Mouse (Mus musculus): ENCODE results near the gene Pitx1. TPM values are rescaled to one million over a fixed set of nuclear protein-coding genes. Genes with fewer than 3 reads are reported as not detected.

Gene Pitx1
- total RNA-seq (2021) = not detected

DNA sequence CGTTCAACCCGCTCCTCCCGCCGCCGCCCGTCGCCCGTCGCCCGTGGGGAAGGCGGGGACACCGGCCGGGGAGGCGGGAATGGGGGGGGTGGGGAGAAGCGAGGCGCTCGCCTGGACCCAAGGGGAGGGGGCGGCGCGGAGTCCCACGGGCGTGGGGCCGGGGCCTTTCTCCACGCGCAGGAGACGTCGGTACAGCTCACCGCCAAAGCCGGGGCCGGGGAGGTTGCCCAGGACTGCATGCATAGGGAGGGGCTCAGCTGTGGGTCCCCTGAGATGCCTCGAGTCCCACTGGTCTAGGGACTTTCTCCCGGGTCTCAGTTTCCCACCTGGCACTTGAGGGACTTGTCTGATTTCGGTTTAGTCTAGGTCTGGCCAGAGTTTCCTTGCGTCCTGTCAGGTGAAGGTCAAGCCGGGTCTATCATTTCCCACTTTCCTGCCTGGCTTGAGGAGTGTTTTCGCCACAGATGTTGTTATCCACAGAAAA is at the start of gene Pitx1:
Pitx1 (minus strand) TSS at position 51 of the 484 bp plus-strand sequence.
- no peak for DNase-seq (ENCODE audit: low spot score in 2 of 2)
- intact Hi-C loops (cut with DNase I) = no loop called here

DNA sequence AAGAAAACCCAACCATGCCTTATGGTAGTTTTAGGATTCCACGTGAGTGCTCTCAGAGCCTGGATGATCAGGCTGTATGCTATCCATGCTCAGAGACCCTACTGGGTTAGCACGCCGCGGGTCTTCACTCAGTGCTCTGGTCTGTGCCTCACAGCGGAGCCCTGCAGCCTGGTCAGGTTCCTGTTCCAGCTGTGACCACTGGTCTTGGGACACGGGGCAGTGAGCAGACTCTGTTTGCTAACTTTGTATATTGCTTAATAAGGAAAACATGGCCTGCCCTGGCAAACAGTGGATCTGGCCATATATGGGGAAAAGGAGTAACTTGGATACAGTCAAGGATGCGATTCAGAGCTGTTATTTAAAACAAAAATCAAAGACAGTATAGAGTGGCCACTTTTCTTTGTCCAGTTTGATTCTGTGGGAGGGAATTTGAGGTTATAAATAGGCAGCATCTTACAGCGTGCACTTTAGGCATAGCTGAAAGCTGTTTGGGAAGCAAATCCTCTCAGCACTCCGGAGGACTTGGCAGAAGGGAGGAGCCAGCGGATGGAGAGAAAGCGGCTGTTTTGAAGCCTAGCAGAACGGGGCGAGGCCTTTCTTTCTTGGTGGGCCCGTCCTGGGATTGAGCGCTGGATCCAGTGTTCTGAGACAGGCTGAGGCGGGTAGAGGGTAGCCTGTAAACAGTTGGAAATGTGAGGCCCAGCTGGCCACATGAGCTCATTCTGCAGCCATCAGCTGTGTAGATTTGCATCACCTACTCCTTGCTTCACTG is 45.6 kb upstream of the Pitx1 start:
- intact Hi-C loops (cut with DNase I) = no loop called here
- DNase-seq (ENCODE audit: low spot score in 2 of 2) = no peak

DNA sequence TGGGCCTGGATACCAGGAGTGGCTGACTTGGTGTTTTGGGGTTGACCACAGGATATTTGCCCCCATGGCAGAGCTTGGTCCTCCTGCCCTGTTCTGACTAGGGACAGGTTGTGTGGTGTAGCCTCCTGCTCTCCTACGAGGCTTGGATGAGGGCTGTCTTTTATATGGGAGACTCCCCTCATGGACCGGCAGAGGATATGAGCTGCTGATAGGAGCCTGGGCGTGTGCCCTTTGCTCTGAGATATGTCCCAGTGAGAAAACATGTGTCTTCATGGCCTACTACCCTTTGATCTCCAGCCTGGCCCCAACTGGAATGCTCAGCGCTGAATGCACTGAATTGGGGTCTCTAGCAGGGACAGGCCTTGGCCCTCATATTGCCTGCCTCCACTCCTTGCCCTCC is 42.4 kb upstream of the Pitx1 start:
- intact Hi-C loops (cut with DNase I) = no loop called here

DNA sequence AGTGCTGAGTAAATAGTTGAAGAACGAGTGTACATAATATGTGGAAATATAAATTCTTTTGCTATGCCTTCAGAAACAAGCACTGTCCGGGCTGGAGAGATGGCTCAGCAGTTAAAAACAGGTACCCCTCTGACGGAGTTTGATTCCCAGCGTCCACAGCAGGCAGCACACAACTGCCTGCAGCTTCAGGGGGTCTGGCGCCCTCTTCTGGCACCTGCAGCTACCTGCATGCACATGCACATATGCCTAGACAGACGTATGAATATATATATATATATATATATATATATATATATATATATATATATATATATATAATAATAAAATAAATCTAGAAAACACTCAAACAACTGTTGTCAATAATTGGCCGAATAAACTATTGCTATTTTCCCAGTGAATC is 35.4 kb upstream of the Pitx1 start:
- intact Hi-C loops (cut with DNase I) = no loop called here
- DNase-seq (ENCODE audit: low spot score in 2 of 2) = no peak

More for the DNA sequence above, 42.4 kb upstream of the Pitx1 start:
- no peak for DNase-seq (ENCODE audit: low spot score in 2 of 2)

DNA sequence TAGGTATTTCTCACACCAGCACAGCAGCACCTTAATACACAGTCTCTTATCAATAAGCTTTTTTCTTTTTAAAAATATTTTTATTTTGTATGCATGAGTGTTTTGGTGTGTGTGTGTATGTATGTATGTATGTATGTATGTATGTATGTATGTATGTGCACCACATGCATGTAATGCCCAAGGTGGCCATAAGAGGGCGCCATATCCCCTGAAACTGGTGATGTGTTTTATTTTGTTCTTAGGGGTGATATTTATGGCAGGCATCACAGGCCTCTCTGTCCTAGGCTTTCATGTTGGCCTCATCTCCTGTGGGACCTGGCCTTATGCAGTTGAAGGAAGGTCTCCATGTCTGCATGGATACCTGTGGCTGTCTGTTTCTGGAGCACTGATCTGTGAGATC is 34.0 kb upstream of the Pitx1 start:
- no peak for DNase-seq (ENCODE audit: low spot score in 2 of 2)
- intact Hi-C loops (cut with DNase I) = no loop called here

DNA sequence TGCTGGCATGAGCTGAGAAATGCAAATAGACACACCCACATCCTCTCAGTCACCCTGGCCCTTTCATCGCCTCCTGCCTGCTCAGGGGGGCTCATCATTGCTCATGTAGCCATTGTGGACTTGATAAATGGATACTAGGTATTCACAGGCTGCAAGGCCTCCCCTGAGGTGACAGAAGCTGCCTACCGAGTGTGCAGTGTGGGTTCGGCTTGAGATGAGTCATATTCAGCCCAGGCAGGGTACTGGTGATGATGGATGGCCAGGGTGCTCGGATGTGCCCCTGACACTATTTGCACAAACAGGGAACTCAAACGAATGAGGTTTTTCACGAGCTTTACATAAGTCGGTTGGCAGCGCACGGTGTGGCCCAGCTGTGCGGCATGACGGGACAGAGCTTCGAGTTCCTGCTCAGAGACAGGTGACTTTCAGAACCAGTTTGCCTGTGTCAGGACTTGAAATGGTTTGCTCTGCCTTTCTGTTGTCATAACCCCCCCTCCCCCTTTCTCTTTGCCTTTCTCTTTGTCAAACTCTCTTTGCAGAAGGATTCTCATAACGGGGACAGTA is 31.6 kb upstream of the Pitx1 start:
- intact Hi-C loops (cut with DNase I) = no loop called here
- DNase-seq (ENCODE audit: low spot score in 2 of 2) = no peak

DNA sequence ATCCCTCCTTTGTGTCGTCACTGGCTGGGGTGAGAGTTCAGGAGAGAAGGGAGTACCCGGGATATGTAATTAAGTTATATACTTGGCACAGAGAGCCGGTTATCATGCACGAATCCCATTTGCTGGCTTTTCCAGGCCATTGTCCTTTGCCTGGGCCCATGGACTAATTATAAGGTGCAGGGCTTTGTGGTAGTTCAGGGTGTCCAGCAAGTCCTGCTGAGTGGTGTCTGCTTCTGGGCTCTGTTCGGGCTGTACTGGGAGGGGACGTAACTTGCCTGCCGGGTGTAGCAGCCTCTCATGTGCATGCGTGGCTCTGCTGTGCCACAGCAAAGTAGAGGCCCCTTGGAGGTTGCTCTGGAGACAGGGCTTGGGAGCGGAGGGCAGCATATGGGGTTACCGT is 24.5 kb upstream of the Pitx1 start:
- DNase-seq (ENCODE audit: low spot score in 2 of 2) = no peak
- intact Hi-C loops (cut with DNase I) = no loop called here

DNA sequence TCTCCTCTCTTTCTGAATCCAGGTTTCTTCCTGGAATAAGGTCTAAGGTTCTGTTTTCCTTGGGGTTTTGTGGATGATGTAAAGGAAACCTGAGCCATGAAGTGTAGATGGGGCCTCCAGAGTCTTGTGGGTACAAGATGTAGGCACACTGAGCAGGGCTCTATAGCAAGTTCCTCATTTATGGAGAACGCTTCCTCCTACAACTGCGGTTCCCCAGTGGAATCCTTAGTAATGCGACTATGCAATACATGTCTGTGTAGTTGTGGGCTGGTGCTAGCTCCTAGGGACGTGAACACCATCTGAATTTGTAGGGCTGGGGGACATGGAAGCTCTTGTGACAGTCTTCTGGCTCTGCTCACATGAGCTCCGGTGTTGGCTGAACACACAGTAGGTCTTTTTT is 22.5 kb upstream of the Pitx1 start:
- DNase-seq (ENCODE audit: low spot score in 2 of 2) = no peak
- intact Hi-C loops (cut with DNase I) = no loop called here

DNA sequence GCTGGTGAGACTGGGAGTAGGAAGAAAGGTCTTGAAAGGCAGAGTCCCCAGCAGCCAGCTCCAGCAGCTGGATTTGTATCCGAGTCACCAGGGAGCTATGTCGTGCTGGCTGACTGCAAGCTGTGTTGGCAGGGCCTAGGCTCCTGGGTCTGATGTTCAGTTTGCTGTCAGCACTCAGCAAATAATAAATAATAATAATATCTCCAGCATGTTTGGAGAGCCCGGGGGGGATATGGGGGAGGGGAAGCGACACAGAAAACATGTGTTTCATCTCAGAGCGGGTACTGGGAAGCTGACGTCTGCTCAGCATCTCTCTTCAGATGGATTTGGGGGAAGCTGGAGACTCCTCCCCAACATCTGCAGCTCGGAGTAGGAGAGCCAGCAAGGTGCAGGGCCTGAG is 19.8 kb upstream of the Pitx1 start:
- intact Hi-C loops (cut with DNase I) = no loop called here
- DNase-seq (ENCODE audit: low spot score in 2 of 2) = no peak

DNA sequence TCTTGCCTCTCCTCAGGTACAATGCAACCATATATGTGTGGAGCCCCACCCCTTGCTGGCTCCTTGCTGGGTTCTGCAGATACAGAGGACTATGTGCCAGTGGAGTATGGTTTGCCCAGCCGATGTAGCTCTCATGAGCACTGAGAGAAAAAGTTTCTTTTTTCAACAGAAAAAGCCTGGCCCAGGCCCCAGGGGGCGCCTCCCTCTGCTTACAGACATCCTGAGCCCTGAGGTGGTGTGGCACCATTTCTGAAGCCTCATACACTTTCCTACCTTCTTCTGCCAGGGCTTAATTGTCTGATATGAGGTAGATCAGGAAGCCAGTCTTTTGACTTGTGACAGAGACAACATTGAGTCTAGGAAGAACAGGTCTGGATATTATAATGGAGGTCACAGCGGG is 16.2 kb upstream of the Pitx1 start:
- no peak for DNase-seq (ENCODE audit: low spot score in 2 of 2)
- intact Hi-C loops (cut with DNase I) = no loop called here

DNA sequence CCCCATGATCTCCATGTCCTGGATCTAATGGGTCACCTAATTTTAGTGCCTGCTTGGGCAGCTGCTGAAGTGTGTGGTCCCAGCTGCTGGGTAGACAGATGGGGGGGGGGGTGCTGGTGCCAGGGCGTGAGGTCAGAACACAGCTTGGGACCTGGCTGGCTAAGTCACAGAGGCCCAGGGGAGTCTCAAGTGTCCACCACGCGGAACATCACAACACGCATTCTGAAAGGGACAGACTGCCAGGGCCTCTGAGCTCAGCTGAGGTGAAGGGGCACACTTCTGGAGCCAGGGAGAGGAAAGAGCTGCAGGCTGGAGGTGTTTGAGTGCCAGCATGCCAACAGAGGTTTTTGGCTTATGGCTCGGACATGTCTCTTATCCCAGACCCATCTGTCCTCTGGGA is 14.7 kb upstream of the Pitx1 start:
- no peak for DNase-seq (ENCODE audit: low spot score in 2 of 2)
- intact Hi-C loops (cut with DNase I) = no loop called here

DNA sequence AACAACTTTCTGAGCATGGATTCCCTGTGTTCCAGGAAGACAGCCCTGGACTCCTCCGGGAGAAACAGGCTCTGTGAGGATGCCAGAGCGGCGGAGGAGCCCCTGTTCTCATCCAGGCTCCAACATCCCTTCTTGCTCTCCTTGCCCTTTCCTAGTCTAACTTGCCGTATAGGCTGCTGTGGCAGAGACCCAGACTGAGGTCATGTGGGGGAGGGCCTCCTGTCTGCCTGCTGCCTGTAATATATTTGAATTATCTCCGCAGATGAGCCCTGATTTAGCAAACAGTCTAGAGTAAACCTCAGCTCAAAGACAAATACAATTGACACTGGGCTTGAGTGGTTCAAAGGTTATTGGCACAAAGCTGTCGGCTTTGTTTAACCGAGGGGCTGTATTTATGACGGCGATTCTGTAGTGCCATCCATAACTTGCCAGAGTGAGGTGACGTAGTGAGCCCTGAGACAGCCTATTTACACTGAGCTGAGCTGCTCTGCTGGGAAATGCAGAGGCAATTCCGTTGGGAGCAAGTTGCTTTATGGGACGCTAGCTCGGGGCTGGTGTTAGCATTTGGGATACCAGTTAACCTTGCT is 12.7 kb upstream of the Pitx1 start:
- no peak for DNase-seq (ENCODE audit: low spot score in 2 of 2)
- intact Hi-C loops (cut with DNase I) = no loop called here

DNA sequence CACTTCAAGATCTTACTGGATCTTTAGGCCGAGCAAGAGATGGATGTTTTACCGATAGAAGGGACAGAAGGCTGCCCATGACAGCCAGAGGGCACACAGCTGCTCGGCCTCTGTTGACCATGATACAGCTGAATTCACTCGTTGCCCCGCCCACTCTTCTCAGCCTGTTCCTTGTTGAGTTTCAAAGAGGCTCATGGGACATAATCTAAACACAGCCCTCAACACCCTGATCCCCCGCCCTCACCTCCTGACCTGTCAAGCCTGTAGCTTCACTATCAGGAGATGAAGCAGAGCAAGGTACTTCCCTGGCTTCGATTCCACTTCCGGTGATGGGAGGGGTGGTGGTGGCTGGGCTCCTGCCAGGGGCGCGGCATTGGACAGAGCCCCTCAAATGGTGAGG is 11.8 kb upstream of the Pitx1 start:
- no peak for DNase-seq (ENCODE audit: low spot score in 2 of 2)
- intact Hi-C loops (cut with DNase I) = no loop called here

DNA sequence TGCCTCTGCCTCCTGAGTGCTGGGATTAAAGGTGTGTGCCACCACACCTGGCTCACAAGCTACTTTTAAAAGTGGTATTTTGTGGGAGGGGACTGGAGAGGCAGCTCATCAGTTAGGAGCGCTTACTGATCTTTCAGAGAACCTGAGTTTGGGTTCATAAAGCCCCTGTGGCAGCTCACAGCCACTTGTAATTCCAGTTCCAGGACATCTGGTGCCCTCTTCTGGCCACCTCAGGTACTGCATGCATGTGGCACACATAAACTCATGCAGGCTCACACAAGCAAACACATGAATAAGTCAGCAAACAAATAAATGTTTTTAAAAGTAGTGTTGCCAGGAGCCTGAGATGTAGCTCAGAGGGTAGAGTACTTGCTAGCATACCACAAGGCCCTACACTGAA is 7.7 kb upstream of the Pitx1 start:
- no peak for DNase-seq (ENCODE audit: low spot score in 2 of 2)
- intact Hi-C loops (cut with DNase I) = no loop called here

DNA sequence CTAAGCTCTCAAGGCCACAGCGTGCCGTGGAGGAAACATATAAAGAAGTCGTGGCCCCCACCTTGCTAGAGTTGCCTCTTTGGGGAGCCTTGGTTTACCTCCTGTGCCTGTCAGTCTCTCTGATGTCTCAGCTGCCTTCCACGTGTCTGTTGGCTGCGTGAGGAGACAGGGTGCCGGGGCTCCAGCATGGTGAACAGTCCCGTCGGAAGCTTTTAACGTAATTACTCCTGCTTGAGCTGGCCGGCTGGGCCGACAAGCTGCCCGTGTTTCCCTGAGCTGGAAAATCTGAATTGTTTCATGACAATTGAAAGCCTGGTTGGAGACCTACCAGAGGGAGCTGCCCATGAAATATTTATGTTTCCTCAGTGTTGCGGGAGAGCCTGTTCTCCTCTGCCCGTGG is 4.2 kb upstream of the Pitx1 start:
- intact Hi-C loops (cut with DNase I) = no loop called here
- no peak for DNase-seq (ENCODE audit: low spot score in 2 of 2)

DNA sequence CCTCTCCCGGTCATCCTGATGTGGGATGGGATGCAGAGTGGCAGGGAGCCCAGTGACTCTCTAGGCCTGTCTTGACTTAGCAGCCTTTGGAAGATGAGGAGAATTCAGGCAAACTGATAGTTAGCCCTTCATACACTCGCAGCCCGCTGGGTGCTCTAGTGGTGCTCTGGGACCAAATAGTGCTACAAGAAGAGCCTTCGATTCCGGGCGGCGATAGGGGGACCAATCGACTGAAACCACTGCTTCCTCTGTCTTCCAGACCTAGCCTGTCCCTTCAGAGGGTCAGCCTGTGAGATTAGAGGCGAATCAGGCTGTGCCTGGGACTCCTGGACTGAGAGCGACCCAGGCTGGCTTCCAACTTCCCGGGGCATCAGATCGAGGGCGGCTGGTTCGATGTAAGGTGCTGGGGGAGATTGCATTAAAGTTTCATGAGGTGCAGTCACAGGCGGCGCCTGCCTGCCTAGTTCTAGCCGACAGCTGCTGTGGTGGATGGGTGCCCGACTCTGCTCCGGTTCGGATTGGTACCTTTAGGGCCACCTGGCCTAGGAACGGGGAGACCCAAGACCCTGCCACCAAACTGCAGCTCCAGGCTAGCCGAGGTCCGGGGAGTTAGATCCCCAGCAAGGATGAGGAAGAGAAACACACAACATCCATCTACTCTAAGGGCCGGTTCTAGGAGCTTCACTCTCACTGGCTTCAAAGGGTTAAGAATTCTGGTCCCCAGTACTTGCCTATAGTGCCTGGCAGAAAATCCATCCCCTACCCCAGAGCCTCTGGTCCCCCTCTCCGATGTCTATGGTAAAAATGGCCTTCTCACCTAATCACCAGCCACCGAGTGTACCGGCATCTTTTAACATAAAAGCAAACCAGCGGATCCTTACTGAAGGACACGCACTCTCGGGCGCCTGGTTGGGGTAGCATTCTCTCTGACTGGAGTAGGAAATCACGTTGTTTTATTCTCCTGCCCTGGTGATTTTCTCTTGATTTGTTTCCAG is 1.1 kb upstream of the Pitx1 start:
- intact Hi-C loops (cut with DNase I) = no loop called here
- DNase-seq (ENCODE audit: low spot score in 2 of 2) = no peak

DNA sequence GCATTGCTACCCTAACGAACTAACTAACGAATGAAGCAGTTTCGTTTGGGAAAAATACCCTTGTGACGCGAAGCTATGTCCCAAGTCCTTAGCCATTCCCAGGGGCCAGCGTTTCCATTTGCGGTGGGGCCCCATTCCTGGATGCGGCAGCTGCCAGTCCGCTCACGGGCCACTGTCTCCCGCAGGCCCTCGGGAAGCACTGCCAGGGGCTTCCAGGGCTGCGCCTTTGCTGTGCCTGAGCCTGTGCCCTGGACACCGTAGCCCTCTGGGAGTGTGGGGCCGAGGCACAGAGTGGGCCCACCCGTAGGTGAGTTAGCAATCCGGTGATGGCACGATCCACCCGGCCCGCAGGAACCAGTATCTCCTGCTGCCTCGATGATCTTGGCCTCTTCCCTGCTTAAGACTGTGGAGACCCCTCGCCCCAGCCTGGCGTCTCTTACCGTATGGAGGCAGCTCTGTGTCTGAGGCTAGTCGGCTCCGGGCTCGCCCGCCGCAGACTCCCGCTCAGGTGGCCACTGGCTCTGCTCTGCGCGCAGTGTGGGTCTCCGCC is 369 bp downstream of the Pitx1 start:
- intact Hi-C loops (cut with DNase I) = no loop called here
- DNase-seq (ENCODE audit: low spot score in 2 of 2) = no peak

DNA sequence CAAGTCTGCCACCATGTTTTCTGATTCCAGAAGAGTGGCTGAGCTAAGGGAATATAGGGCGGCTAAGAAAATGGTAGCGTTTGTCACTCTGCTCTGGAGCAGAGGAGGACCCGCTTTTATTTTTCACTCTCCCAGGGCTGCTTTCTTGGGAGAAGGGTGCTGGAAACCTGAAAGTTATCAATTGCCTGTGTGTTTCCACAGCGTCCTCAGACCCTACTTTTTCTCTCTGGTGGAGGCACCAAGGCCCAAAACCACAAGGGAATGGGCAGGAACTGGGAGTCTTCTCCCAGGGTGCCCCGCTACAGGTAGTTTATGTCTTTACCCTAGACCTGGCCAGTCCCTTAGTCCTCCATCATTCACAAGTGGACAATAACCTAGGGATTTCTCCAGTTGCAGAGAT is 1.3 kb downstream of the Pitx1 start:
- no peak for DNase-seq (ENCODE audit: low spot score in 2 of 2)
- intact Hi-C loops (cut with DNase I) = no loop called here

DNA sequence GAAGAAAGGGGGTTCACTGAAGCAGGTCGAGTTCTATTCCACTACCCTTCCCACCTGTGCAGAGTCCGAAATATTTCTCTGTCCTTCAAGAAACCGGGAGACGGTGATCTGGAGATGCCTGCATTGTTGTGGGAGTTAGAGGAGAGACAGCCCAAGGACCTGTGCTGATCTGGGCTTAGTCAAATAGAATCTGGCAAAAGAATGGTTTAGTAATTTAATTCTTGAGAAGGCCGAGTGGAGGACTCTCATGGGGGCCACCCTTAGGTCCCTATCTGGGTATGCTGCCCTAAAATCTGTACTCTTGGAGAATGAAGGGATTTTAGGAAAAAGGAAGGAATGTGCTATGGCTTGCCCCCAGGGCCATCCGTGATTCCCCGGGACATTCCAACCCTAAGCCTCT is 2.1 kb downstream of the Pitx1 start:
- intact Hi-C loops (cut with DNase I) = loop anchor here (2.0 kb wide), 1 partner anchor 129 kb away; no protein-coding TSS in a partner anchor
- no peak for DNase-seq (ENCODE audit: low spot score in 2 of 2)

DNA sequence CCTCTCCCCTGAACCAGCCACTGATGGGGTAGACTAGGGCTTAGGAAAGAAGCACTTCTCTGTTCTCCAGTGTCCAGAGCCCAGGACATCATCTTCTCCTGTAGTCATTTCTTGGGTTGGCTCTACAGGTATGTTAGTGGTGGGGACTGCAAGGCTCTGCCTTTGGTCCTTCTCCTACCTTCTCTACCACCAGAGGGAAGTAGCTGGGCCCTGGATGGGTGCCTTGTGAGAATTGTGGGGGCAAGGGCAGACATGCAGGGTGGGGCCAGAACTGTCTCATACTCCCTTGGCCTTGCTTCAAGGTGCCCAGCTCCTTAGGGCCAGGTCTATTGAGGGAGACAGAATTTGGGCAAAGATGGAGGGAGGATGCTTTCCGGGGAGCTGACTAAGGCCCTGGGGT is 3.4 kb downstream of the Pitx1 start:
- intact Hi-C loops (cut with DNase I) = loop anchor here (2.0 kb wide), 1 partner anchor 130 kb away; no protein-coding TSS in a partner anchor
- DNase-seq (ENCODE audit: low spot score in 2 of 2) = no peak
